Mouse (Mus musculus): Measurements from ENCODE around the gene Atf6b. TPM values are rescaled to one million over a fixed set of nuclear protein-coding genes. Genes with fewer than 3 reads are reported as not detected.

Gene Atf6b
- total and polyA plus RNA-seq, 3 experiments, result 15.3 to 25.3 (median 18.4) TPM

- Histone ChIP-seq H3K9ac (ENCODE audit: low read depth, low read length) (peak within 1 kb of the TSS; percentile 82), H3K79me2 (replicated peaks; ENCODE audit: control insufficient read depth, insufficient read depth, low read length) (peaks cover 2% of the 10 kb centered on the region), H3K36me3 (ENCODE audit: control insufficient read depth, insufficient read depth, low read length) (no peaks in the 10 kb centered on the region), H3K27me3 (ENCODE audit: control insufficient read depth, insufficient read depth, low read length) (no peaks in the 10 kb centered on the region), H3K4me3 (peak within 1 kb of the TSS; percentile 89), H3K27ac (peak within 1 kb of the TSS; percentile 91), H3K4me1 (ENCODE audit: control insufficient read depth, insufficient read depth, low read length) (peaks cover 4% of the 10 kb centered on the region)
- under 1% methylated on average over 35 of the region's 35 CpGs for WGBS
- TF ChIP-seq POLR2A (IDR thresholded peaks at IDR 0.05; ENCODE audit: insufficient read depth, low read depth, low read length), result peak; percentile 93
- peak; percentile 11; the same call in 1 of the 2 replicates for TF ChIP-seq EP300 (IDR thresholded peaks at IDR 0.05; ENCODE audit: insufficient read depth, low read depth, low read length)
- TF ChIP-seq CTCF (IDR thresholded peaks at IDR 0.05), result no peak
- intact Hi-C loops (cut with DNase I), result loop anchor here (10.0 kb wide), 1 partner anchor 489 kb away; the partner anchor contains the start of gene H2-DMa
- peak; percentile 94 to 99 for DNase-seq
Observed at GRCm38 (mm10) chr17:34604061-34604508, 42.9 kb upstream of the Atf6b start, which contains the start of gene Agpat1. TSS of gene Agpat1 (plus strand) at chr17:34604262.

- peaks cover 4% of the 10 kb centered on the region for H3K4me1 ChIP-seq (ENCODE audit: control insufficient read depth, insufficient read depth, low read length)
- peak overlapping the region; percentile 82 for H3K9ac ChIP-seq (ENCODE audit: low read depth, low read length)
- peak overlapping the region; percentile 89 for H3K4me3 ChIP-seq
- 17% methylated on average over 24 of the region's 24 CpGs for WGBS
- H3K27ac ChIP-seq, result peak overlapping the region; percentile 91
- no peak for TF ChIP-seq EP300 (IDR thresholded peaks at IDR 0.05; ENCODE audit: insufficient read depth, low read depth, low read length)
- TF ChIP-seq CTCF (IDR thresholded peaks at IDR 0.05), result no peak
- DNase-seq, result no peak
- H3K27me3 ChIP-seq (ENCODE audit: control insufficient read depth, insufficient read depth, low read length), result no peaks in the 10 kb centered on the region
- H3K79me2 ChIP-seq (replicated peaks; ENCODE audit: control insufficient read depth, insufficient read depth, low read length), result peaks cover 2% of the 10 kb centered on the region
- intact Hi-C loops (cut with DNase I), result loop anchor here (10.0 kb wide), 1 partner anchor 490 kb away; the partner anchor contains the start of gene H2-DMa
- H3K36me3 ChIP-seq (ENCODE audit: control insufficient read depth, insufficient read depth, low read length), result no peaks in the 10 kb centered on the region
Observed at GRCm38 (mm10) chr17:34604511-34605237, 42.3 kb upstream of the Atf6b start.

GRCm38 (mm10) chr17:34605609-34606008 lies 41.3 kb upstream of the Atf6b start:
- Histone ChIP-seq H3K4me3 (peak overlapping the region; percentile 89), H3K27ac (peak overlapping the region; percentile 91), H3K36me3 (ENCODE audit: control insufficient read depth, insufficient read depth, low read length) (no peaks in the 10 kb centered on the region), H3K79me2 (replicated peaks; ENCODE audit: control insufficient read depth, insufficient read depth, low read length) (peaks cover 2% of the 10 kb centered on the region), H3K4me1 (ENCODE audit: control insufficient read depth, insufficient read depth, low read length) (peaks cover 4% of the 10 kb centered on the region), H3K9ac (ENCODE audit: low read depth, low read length) (peak overlapping the region; percentile 96), H3K27me3 (ENCODE audit: control insufficient read depth, insufficient read depth, low read length) (no peaks in the 10 kb centered on the region)
- WGBS, result under 1% methylated on average over 29 of the region's 30 CpGs
- TF ChIP-seq CTCF (IDR thresholded peaks at IDR 0.05) (no peak), POLR2A (IDR thresholded peaks at IDR 0.05; ENCODE audit: insufficient read depth, low read depth, low read length) (peak; percentile 89)
- intact Hi-C loops (cut with DNase I), result loop anchor here (2.0 to 10.0 kb wide), 2 partner anchors 21 to 491 kb away; partner anchors contain the start of gene H2-DMa
- DNase-seq, result peak; percentile 97 to 98

- Histone ChIP-seq H3K27ac (peak overlapping the region; percentile 91), H3K4me3 (peak overlapping the region; percentile 89), H3K27me3 (ENCODE audit: control insufficient read depth, insufficient read depth, low read length) (no peaks in the 10 kb centered on the region), H3K9ac (ENCODE audit: low read depth, low read length) (peak overlapping the region; percentile 96), H3K4me1 (ENCODE audit: control insufficient read depth, insufficient read depth, low read length) (peaks cover 4% of the 10 kb centered on the region), H3K36me3 (ENCODE audit: control insufficient read depth, insufficient read depth, low read length) (no peaks in the 10 kb centered on the region), H3K79me2 (replicated peaks; ENCODE audit: control insufficient read depth, insufficient read depth, low read length) (peaks cover 2% of the 10 kb centered on the region)
- intact Hi-C loops (cut with DNase I), result loop anchor here (2.0 to 10.0 kb wide), 2 partner anchors 20 to 492 kb away; partner anchors contain the start of gene H2-DMa
- peak in 1 of 2 experiments; percentile 38 for DNase-seq
- TF ChIP-seq POLR2A (IDR thresholded peaks at IDR 0.05; ENCODE audit: insufficient read depth, low read depth, low read length) (no peak), EP300 (IDR thresholded peaks at IDR 0.05; ENCODE audit: insufficient read depth, low read depth, low read length) (no peak), CTCF (IDR thresholded peaks at IDR 0.05) (no peak)
- 14% methylated on average over 32 of the region's 32 CpGs for WGBS
Observed at GRCm38 (mm10) chr17:34606186-34607039, 40.5 kb upstream of the Atf6b start.

GRCm38 (mm10) chr17:34607997-34608396 lies 38.9 kb upstream of the Atf6b start:
- Histone ChIP-seq H3K36me3 (ENCODE audit: control insufficient read depth, insufficient read depth, low read length) (no peaks in the 10 kb centered on the region), H3K79me2 (replicated peaks; ENCODE audit: control insufficient read depth, insufficient read depth, low read length) (peaks cover 2% of the 10 kb centered on the region), H3K27ac (no peak overlapping the region), H3K27me3 (ENCODE audit: control insufficient read depth, insufficient read depth, low read length) (no peaks in the 10 kb centered on the region), H3K9ac (ENCODE audit: low read depth, low read length) (no peak overlapping the region), H3K4me3 (no peak overlapping the region), H3K4me1 (ENCODE audit: control insufficient read depth, insufficient read depth, low read length) (peaks cover 4% of the 10 kb centered on the region)
- 61% methylated on average over 7 of the region's 7 CpGs for WGBS
- intact Hi-C loops (cut with DNase I), result loop anchor here (2.0 to 10.0 kb wide), 2 partner anchors 19 to 493 kb away; partner anchors contain the start of gene H2-DMa
- DNase-seq, result no peak
- TF ChIP-seq POLR2A (IDR thresholded peaks at IDR 0.05; ENCODE audit: insufficient read depth, low read depth, low read length), result no peak
- TF ChIP-seq EP300 (IDR thresholded peaks at IDR 0.05; ENCODE audit: insufficient read depth, low read depth, low read length), result no peak
- TF ChIP-seq CTCF (IDR thresholded peaks at IDR 0.05), result no peak

Data from heart, adult 2 months (tissue).